Mouse (Mus musculus): ENCODE results near the gene Ccl26. TPM values are rescaled to one million over a fixed set of nuclear protein-coding genes. Genes with fewer than 3 reads are reported as not detected.

Ccl26 gene
- total RNA-seq, 1 experiment from 2014 or later, result not detected

GRCm38 (mm10) chr5:135544865-135545797, 18.2 kb downstream of the Ccl26 start, which contains the start of gene Hip1:
Gene Hip1 (minus strand): TSS chr5:135545120.
- peak; percentile 96 for ATAC-seq (replicated peaks; ENCODE audit: low read depth, poor library complexity, severe bottlenecking)

DNA sequence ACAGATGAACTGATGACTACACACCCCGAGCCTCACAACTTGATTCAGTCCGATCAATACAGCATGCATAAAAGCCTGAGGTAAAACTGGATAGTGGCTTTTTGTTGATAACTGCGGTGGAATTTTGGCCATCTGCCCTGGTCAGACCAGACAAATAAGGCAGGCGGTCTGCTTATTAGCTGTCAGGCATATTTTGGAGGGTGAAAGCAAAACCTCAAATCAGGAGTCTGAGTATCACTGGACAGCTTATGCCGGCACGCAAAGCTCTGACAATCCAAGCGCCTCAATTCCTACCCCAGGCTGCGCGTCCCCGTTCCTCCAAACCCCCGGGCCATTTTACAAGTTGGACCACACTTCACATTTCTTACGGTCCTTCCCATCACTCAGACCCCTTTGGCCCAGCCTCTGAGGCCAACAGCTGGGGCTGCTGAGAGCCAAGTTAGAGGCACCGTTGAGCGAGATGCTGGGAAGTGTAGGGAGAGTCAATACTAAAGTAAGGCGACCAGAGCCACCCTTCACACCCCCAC, 19.3 kb downstream of the Ccl26 start:
- no peak for ATAC-seq (replicated peaks; ENCODE audit: low read depth, poor library complexity, severe bottlenecking)

- peak; percentile 63 for ATAC-seq (replicated peaks; ENCODE audit: low read depth, poor library complexity, severe bottlenecking)
These were observed 25.6 kb downstream of the Ccl26 start for GRCm38 (mm10) chr5:135537794-135538214.

DNA sequence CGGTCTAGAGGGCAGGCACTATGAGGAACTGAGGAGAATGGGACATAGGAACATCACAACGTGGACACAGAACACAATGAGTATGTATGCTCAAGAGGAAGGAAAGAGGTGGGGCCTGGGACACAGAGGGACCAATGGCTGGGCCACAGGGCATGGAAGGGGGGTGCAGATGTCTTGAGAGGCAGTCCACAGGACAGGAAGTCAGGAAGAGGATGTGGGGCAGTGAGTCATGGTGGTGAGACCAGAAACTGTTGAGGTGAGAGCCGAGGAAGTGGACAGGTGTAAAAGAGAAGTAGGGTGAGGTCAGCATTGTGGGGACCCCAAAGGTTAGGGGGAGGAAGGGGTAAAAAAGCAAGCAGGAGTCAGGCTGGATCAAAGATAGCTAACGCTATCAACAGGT, 26.0 kb downstream of the Ccl26 start:
- peak; percentile 98 for ATAC-seq (replicated peaks; ENCODE audit: low read depth, poor library complexity, severe bottlenecking)

DNA sequence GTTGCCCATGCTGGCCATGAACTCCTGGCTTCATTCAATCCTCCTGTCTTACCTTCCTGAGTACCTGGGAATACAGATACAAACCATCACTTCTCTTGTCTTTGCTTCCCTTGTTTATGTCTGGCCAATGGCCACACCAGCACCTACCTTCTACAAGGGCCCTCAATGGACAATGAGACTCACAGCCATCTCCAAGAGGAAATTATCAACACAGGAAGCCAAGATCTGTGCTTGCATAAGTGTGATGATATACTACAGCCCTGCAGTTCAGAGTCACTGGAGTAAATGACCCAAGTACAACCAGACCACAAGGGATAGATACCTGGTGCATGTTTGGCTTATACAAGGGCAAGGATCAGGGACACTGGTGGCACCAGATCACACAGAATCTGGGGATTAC, 27.5 kb downstream of the Ccl26 start:
- no peak for ATAC-seq (replicated peaks; ENCODE audit: low read depth, poor library complexity, severe bottlenecking)

GRCm38 (mm10) chr5:135533431-135533830, 29.9 kb downstream of the Ccl26 start:
- ATAC-seq (replicated peaks; ENCODE audit: low read depth, poor library complexity, severe bottlenecking), result no peak

DNA sequence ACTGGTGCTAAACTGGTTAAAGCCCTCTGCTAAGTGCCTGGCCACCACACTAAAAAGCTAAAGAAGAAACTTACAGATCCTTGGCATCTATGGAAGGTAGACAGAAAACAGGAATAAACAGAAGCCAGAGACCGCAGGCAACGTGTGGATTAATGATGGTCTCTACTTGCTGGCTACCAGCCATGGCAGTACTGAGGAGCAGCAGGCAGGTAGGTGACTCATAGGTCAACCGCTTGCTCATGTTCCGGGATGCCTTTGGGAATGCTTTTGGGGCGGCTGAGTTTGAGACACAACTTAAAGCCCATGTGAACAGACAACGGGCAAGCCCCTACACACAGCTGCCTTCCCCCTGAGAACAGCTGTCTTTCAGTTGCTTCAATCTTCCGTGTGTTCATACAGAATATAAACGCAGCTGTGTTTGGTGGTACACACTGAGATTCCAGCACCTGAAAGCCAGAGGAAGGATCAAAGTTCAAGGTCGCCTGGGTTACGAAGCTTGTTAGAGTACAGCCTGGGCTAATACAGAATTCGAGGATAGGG, 32.0 kb downstream of the Ccl26 start:
- no peak for ATAC-seq (replicated peaks; ENCODE audit: low read depth, poor library complexity, severe bottlenecking)

- no peak for ATAC-seq (replicated peaks; ENCODE audit: low read depth, poor library complexity, severe bottlenecking)
These were observed 33.4 kb downstream of the Ccl26 start for GRCm38 (mm10) chr5:135529964-135530363.

DNA sequence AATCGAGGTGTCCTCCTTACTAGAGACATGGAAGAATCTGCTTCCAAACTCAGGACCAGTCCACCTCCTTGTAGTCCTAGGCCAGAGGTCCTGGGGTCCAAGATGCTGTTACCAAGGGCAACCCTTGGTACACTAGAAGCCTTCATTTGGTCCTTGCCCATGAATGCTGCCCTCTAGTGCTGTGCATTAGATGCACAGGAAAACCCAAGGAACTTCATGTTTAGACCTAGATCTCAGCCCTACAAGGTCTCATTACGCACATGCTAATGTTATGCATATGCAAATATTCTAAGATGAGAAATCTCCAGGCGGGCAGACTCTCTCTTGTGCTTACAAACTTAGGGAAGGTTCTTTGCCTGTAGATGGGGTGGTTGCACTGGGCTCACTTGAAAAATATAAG, 34.1 kb downstream of the Ccl26 start:
- ATAC-seq (replicated peaks; ENCODE audit: low read depth, poor library complexity, severe bottlenecking), result 0 out of 2 replicates have a peak, but pooled peaks have one; percentile 25

- ATAC-seq (replicated peaks; ENCODE audit: low read depth, poor library complexity, severe bottlenecking), result no peak
These were observed 35.4 kb downstream of the Ccl26 start for GRCm38 (mm10) chr5:135527986-135528385.

- peak; percentile 36; the same call in 1 of the 2 replicates for ATAC-seq (replicated peaks; ENCODE audit: low read depth, poor library complexity, severe bottlenecking)
These were observed 38.5 kb downstream of the Ccl26 start for GRCm38 (mm10) chr5:135524660-135525560.

DNA sequence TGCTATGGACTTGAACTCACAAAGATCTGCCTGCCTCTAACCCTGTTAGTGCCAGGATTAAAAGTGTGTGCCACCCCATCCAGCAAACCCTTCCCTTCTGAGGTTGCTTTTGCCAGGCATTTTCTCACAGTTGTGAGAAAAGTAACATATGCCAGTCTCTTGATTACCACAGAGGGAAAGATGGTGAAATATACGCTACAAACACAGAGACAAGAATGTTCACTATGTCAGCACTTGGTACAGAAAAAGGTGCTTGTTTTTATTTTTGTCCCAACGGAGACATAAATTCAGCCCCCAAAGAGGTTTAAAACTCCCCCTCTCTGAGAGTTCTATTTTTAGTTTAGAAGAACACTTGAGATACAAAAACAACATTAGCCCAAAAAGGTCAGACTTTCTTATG, 39.3 kb downstream of the Ccl26 start:
- no peak for ATAC-seq (replicated peaks; ENCODE audit: low read depth, poor library complexity, severe bottlenecking)

DNA sequence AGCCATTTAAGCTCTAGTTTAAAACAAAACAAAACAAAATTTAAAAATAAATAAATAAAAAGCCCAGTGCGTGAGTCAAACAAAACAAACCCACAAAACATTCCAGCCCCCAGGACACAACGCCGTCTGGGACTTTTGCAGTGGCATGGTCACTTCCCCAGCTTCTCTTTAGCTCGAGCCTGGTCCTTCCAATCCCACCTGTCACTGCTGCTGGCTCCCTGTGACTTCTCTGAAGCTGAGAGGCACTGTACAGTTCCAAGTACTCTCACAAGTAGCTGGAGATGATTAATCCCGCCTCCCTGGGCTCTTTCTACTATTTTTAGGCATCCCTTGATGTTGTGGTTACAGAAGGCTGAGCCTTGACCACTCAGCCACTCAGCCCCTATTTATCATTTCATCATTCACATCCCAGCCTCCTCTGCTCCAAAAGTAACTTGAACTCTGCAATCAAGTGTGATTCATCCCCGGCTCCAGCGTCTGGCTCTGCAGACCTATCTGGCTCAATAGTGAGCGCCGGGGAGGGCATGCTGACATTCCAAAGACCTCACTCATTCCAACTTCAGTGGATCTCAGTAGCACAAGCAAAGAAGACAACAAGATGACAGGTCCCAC, 41.2 kb downstream of the Ccl26 start:
- ATAC-seq (replicated peaks; ENCODE audit: low read depth, poor library complexity, severe bottlenecking), result no peak

- no peak for ATAC-seq (replicated peaks; ENCODE audit: low read depth, poor library complexity, severe bottlenecking)
These were observed 46.0 kb downstream of the Ccl26 start for GRCm38 (mm10) chr5:135517348-135517883.

GRCm38 (mm10) chr5:135513131-135513530, 50.2 kb downstream of the Ccl26 start:
- ATAC-seq (replicated peaks; ENCODE audit: low read depth, poor library complexity, severe bottlenecking), result no peak

- no peak for ATAC-seq (replicated peaks; ENCODE audit: low read depth, poor library complexity, severe bottlenecking)
These were observed 52.3 kb downstream of the Ccl26 start for GRCm38 (mm10) chr5:135511105-135511504.

Measured in common myeloid progenitor, adult 5-6 weeks (primary cell).